12 mouse cellular contexts compared by ENCODE assay signal in genomic region chr12:36207800-36208148, GRCm38 (mm10). TPM values are rescaled to one million over a fixed set of nuclear protein-coding genes. Genes with fewer than 3 reads are reported as not detected.
DNase-seq lines count a peak whose midpoint lies in the region; ATAC-seq and TF ChIP-seq lines count a peak whose summit lies in the region.
"Had no signal": no experiment of that assay in that cellular context is flagged by ENCODE, and none has a peak within 500 bp of the region (broad histone marks: within the 10 kb centered on the region; RNA-seq: fewer than 3 reads in every experiment).

No protein-coding gene starts in this region.

- TF ChIP-seq CTCF in gastrocnemius, adult 2 months (IDR thresholded peaks at IDR 0.05), result no peak
- no peak for TF ChIP-seq CTCF in stomach, postnatal 0 days (IDR thresholded peaks at IDR 0.05; ENCODE audit: low read depth)

- H3K4me3 ChIP-seq in gastrocnemius, adult 2 months, result peak overlapping the region; percentile 53
- H3K4me3 ChIP-seq in lung, embryonic 15.5 days, result peak overlapping the region; percentile 19
- H3K4me3 ChIP-seq in limb, embryonic 15.5 days, result peak overlapping the region; percentile 29
- no peak overlapping the region for H3K4me3 ChIP-seq in stomach, postnatal 0 days (ENCODE audit: low read depth, low read length)

- peaks cover 8% of the 10 kb centered on the region for H3K4me1 ChIP-seq in lung, embryonic 15.5 days
- peaks cover 7% of the 10 kb centered on the region for H3K4me1 ChIP-seq in limb, embryonic 15.5 days
- H3K4me1 ChIP-seq in stomach, postnatal 0 days (replicated peaks; ENCODE audit: control insufficient read depth, insufficient read depth), result no peaks in the 10 kb centered on the region

- no peaks in the 10 kb centered on the region for H3K9me3 ChIP-seq in lung, embryonic 15.5 days
- no peaks in the 10 kb centered on the region for H3K9me3 ChIP-seq in limb, embryonic 15.5 days
- H3K9me3 ChIP-seq in stomach, postnatal 0 days (ENCODE audit: control insufficient read depth, low read length), result no peaks in the 10 kb centered on the region

- no peak overlapping the region for H3K9ac ChIP-seq in lung, embryonic 15.5 days
- no peak overlapping the region for H3K9ac ChIP-seq in limb, embryonic 15.5 days
- H3K9ac ChIP-seq in stomach, postnatal 0 days (ENCODE audit: low read length), result no peak overlapping the region

- TF ChIP-seq EP300 in stomach, postnatal 0 days (optimal IDR thresholded peaks at IDR 0.05), result no peak

- peak overlapping the region; percentile 24; the same call in 1 of the 2 replicates for H3K27ac ChIP-seq in gastrocnemius, adult 2 months
- H3K27ac ChIP-seq in lung, embryonic 15.5 days, result no peak overlapping the region
- H3K27ac ChIP-seq in limb, embryonic 15.5 days, result no peak overlapping the region
- H3K27ac ChIP-seq in stomach, postnatal 0 days (replicated peaks), result no peak overlapping the region

- H3K27me3 ChIP-seq in lung, embryonic 15.5 days, result no peaks in the 10 kb centered on the region
- no peaks in the 10 kb centered on the region for H3K27me3 ChIP-seq in limb, embryonic 15.5 days
- no peaks in the 10 kb centered on the region for H3K27me3 ChIP-seq in stomach, postnatal 0 days (ENCODE audit: control insufficient read depth, insufficient read depth, low read length)

- no peaks in the 10 kb centered on the region for H3K36me3 ChIP-seq in lung, embryonic 15.5 days
- H3K36me3 ChIP-seq in limb, embryonic 15.5 days, result no peaks in the 10 kb centered on the region
- H3K36me3 ChIP-seq in stomach, postnatal 0 days (ENCODE audit: control insufficient read depth, insufficient read depth, low read length), result no peaks in the 10 kb centered on the region

- no peak for DNase-seq in gastrocnemius, adult 2 months
- no peak for DNase-seq in gastrocnemius, postnatal 36 days
- no peak for DNase-seq in lung, postnatal 36 days
- no peak for DNase-seq in stomach, postnatal 0 days (ENCODE audit: low spot score)
- no peak for DNase-seq in spleen, postnatal 14 days (ENCODE audit: low spot score in 2 of 2)
- no peak for DNase-seq in cerebellum, adult 11-12 months

- peak overlapping the region; percentile 43 for H3K4me2 ChIP-seq in lung, embryonic 15.5 days
- H3K4me2 ChIP-seq in limb, embryonic 15.5 days, result peak overlapping the region; percentile 34
- H3K4me2 ChIP-seq in stomach, postnatal 0 days (replicated peaks; ENCODE audit: low read depth), result 0 out of 2 replicates have a peak overlapping the region, but pooled peaks have one; percentile 8
- H3K4me2 ChIP-seq: liver, embryonic 11.5 days had no signal

- whole genome bisulfite sequencing in lung, embryonic 15.5 days, result 67% methylated on average over 7 of the region's 7 CpGs
- 65% methylated on average over 7 of the region's 7 CpGs for WGBS in limb, embryonic 15.5 days
- 76% methylated on average over 7 of the region's 7 CpGs for WGBS in stomach, postnatal 0 days

- ATAC-seq in lung, embryonic 15.5 days (ENCODE audit: borderline replicate concordance, extremely low read depth, low FRiP score, low TSS enrichment), result no peak; the same call in 1 of the 2 replicates
- ATAC-seq in limb, embryonic 15.5 days (ENCODE audit: insufficient number of reproducible peaks, low FRiP score, low TSS enrichment, low read depth), result no peak
- ATAC-seq in stomach, postnatal 0 days (ENCODE audit: low FRiP score, low TSS enrichment), result no peak

- intact Hi-C loops in gastrocnemius, adult 2 months (cut with DNase I), result no loop called here
- intact Hi-C loops in gastrocnemius, postnatal 36 days (cut with DNase I), result no loop called here

RNA-seq across cellular contexts. Expression of gene Lrrc72, which starts 45.4 kb away (rescaled TPM):
- not detected for total RNA-seq in gastrocnemius, adult 2 months (2021)
- not detected for total RNA-seq in gastrocnemius, postnatal 36 days (2021)
- polyA plus RNA-seq in lung, embryonic 15.5 days (2015; fragmentation: Nextera tagmentation; extraction: Ambion mirVana), result not detected in 2 replicates
- not detected in 2 replicates for polyA plus RNA-seq in limb, embryonic 15.5 days (2015; fragmentation: Nextera tagmentation; extraction: Ambion mirVana)
- not detected in 2 replicates for polyA plus RNA-seq in stomach, postnatal 0 days (2015; fragmentation: Nextera tagmentation; extraction: Ambion mirVana)
- total RNA-seq: gastrocnemius, adult 8-10 months had no signal
- polyA plus RNA-seq: brain, embryonic 14.5 days; liver, embryonic 11.5 days; spleen, adult 2 months had no signal

RNA-seq across cellular contexts. Expression of gene Bzw2, which starts 49.9 kb away (rescaled TPM):
- total RNA-seq in gastrocnemius, adult 2 months (2021), result 100 to 1,000 TPM; 107 to 130 TPM
- 100 to 1,000 TPM in 1 of 2 experiments, 10 to 100 TPM in 1; 98.9 to 109 TPM for total RNA-seq in gastrocnemius, postnatal 36 days (2021)
- 179 and 187 TPM in 2 replicates for polyA plus RNA-seq in lung, embryonic 15.5 days (2015; fragmentation: Nextera tagmentation; extraction: Ambion mirVana)
- 165 and 177 TPM in 2 replicates for polyA plus RNA-seq in limb, embryonic 15.5 days (2015; fragmentation: Nextera tagmentation; extraction: Ambion mirVana)
- polyA plus RNA-seq in stomach, postnatal 0 days (2015; fragmentation: Nextera tagmentation; extraction: Ambion mirVana), result 117 and 122 TPM in 2 replicates

RNA-seq across cellular contexts. Expression of gene Ankmy2, which starts 50.9 kb away (rescaled TPM):
- total RNA-seq in gastrocnemius, adult 2 months (2021), result 1 to 10 TPM; 5.1 to 6.5 TPM
- total RNA-seq in gastrocnemius, postnatal 36 days (2021), result 1 to 10 TPM; 5.6 to 6.6 TPM
- 36.7 and 37.2 TPM in 2 replicates for polyA plus RNA-seq in lung, embryonic 15.5 days (2015; fragmentation: Nextera tagmentation; extraction: Ambion mirVana)
- polyA plus RNA-seq in limb, embryonic 15.5 days (2015; fragmentation: Nextera tagmentation; extraction: Ambion mirVana), result 33.2 and 33.9 TPM in 2 replicates
- polyA plus RNA-seq in stomach, postnatal 0 days (2015; fragmentation: Nextera tagmentation; extraction: Ambion mirVana), result 27.4 and 29.6 TPM in 2 replicates
